Mouse (Mus musculus) cerebellum, postnatal 4 days (tissue): Measurements from ENCODE around the gene Snx5.

Experiments used
- DNase-seq, 2 experiments: peaks; one replicate each; pipeline ENCODE4 v3.0.0; 2022; ENCODE audit warnings: low spot score in 2 of 2, mixed read lengths in 1 of 2

Gene Snx5

DNA sequence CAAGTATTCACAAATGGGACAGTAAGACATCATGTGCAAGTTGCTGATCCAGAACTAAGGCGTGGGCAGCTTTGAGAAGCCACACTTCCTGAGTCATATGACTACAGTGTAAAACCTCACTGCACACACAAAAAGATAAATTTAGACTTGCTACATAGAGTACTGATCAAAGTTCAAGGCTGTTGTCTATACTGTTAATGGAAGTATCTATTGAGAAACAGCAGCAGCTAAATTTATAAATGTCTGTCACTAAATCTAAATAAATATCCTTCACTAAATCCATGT lies 3.0 kb downstream of the Snx5 start:
- no peak for DNase-seq

DNA sequence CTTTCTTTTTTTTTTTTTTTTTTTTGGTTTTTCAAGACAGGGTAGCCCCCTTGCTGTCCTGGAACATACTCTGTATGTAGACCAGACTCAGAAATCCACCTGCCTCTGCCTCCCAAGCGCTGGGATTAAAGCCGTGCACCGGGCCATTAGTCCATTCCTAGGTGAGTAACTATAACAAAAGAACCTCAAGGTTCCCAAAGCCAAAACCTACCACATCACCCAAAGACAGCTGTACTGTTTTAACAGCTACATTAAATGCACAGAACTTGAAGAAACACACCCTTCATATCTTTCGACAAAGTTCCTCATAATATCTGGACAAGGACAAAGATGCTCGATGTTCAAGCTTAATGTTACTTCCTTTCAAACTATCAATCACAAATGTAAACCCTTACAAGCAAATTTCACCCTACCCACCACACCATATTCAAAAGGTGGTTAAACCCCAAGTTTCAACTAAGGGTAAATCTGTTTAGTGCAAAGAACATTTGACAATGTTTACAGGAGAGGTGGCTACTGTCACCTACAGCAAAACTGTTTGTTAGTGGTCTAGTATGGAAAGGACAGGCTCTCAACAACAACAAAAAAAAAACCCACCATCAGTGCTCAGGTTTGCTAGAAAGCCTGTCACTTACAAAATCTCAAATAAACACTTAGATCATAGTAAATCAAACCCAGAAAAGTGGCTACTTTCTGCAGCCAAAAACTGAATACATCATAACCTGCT lies 3.5 kb downstream of the Snx5 start:
- DNase-seq = no peak

DNA sequence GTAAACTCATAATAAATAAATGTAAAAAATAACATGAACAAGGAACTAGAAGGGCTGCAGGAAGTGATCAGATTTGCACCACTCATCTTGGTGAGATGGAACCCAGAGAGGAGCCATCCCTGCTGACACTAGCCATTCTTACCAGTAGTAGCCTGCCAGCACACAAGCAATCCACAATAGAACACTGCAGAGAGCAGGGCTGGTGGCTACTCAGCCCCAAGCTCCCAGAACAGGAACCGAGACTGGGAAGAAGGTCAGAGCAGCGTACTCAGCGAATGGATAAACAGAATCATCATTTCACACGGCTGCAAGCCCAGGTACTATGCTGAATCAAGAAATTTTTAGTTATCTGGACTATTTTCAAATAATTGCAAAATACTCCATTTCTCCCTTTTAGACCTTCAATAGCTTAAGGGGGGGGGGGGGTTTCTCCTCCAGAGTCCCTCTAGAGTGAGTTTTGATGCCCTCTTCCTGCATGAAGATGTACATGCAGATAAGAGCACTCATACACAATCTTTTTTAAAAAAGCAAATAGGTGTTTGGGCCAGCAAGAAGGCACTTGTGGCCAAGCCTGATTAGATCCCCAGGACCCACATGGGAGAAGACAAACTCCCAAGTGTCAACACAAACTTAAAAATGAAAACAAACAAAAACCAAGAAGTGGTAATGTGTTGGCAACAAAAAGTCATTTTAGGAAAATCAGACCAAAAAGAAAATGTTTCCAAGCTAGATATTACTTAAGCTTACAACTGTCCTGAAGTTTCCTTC lies 4.6 kb downstream of the Snx5 start:
- no peak for DNase-seq

DNA sequence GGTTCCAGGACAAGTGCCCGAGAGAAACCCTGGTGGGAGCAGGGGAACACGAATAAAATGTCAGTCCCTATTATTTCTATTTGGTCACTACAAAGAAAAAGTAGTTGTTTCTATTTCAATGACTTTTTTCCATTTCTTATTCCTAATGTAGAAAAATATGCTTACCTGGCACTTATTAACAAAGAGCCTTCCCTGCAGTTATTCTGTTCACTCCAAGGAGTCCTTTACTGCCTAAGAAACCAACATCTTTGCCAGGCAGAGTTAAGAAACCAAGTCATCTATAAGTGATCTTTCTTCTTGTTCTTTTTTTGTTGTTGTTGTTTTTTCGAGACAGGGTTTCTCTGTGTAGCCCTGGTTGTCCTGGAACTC lies 5.6 kb downstream of the Snx5 start:
- no peak for DNase-seq

DNA sequence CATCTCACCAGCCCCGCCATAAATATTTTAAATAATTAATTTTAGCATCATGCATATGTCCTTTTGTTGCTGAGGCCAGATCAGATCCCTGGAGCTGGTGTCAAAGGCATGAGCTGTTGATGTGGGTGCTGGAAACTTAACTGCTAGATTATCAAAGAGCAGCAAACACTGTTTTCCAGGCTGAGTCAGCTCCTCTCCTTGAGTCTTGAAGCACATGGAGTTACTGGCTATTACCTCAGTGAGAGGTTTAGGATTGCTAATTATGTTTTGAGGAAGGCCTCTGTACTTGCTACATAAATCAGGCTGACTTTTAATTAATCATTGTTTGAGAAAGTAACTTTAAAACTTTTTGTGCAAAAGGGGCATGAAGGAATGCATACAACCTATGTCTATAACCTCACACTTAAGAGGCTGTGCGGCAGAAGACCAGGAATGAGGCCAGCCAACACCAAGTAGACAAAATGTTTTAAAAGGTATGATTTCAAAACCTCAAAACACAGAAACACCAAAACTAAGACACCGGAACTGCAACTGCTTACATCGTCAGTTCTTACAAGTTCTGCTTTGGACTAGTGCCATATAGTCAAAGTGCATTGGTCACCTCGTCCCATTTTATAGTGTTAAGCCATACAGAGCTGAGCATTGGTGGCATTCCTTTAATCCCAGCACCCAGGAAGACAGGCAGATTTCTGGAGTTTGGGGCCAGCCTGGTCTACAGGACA lies 6.1 kb downstream of the Snx5 start:
- no peak for DNase-seq

DNA sequence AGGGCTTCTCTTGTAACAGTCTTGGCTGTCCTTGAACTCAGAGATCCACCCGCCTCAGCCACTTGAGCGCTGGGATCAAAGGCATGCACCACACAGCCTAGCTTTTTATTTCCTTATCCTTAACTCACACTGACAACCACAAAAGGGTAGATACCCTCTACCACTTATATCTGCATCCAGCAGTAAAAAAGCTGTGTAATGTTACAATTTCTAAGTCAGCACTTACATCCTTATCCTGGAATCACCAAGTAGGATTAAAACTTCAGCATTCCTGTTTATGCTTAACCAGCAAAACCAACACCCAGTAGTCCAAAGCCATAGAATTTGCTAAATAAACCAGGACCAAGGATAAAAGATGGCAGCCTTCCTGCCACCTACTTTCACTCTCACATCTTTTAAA lies 7.9 kb downstream of the Snx5 start:
- DNase-seq = no peak

DNA sequence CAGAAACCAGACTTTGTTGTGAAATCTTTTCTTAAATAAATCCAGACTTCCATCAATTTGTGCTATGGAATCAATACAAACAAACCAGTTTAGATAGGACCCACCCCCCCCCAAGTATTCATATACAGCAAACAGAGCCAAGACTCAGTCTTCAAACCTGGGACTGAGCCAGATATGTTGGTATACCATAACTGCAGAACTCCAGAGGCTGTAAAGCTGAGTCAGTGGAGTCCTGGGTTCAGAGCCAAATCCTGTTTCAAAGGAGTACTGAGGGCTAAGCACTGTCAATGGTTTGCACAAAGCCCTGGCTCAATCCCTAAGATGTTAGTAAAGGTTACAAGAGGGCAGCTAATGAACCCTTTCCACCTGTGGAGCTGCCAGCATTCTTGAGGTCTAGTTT lies 20.6 kb downstream of the Snx5 start:
- no peak for DNase-seq

DNA sequence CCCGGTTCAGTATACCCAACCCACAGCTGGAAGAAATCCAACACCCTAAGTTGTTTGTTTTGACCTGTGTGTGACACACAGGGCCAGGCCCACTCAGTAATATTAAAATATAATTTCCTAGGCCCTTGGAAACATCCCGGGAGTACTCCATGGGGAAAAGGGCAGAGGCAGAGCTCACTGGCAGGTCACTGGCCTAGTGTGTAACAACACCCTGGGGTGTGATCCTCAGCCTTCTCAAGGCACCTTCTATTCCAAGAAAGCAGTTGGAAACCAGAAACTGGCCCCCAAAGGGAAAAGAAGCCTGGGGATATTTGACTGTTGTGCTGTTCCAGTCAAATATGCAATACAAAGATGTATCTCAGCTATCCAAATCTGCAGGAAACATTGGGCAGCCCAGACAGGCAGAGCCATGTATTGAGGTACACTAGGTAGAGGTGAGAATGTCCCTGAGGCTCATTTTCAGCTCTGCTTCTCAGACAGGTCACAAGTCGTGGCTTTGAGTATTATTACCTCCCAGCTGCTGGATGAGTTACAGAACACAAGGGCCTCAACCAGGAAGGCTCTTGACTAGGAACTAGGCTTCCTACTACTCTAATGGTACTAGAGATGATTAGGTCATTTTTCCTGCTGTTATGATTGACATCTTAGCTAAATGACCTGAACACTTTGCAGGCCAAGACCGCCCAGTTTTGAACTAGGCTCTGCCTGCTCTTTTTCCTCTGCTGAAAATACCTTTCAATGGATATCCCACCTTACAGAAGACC lies 21.9 kb downstream of the Snx5 start:
- no peak for DNase-seq

DNA sequence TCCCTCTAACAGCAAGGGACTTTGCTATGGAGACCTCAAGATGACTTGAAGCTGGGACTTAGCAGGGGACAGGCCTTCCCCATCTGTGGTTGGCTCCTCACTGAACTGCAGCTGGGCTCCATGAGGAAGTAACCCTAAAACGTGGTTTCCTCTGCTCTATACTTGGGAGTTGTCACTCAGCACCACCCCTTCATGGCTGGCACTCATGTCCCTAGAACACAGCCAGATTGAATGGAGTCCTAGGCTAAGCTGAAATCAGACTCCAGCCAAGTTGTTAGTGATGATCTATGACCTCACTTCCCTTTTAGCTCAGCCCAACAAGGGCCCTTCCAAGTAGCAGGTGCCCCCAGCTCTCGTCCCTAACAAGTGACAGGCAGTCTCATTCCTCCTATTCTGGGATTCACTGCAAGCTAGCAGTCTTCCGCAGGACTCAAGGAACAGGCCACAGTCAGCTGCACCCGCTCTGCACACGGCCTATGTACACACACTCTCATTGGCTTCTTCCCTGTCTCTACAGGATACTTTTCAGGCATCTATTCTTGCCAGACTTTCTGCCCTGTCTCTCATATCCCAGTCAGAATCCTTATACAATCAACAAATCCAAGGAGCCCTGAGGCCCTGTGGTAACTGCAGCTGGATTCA lies 23.2 kb downstream of the Snx5 start:
- no peak for DNase-seq

DNA sequence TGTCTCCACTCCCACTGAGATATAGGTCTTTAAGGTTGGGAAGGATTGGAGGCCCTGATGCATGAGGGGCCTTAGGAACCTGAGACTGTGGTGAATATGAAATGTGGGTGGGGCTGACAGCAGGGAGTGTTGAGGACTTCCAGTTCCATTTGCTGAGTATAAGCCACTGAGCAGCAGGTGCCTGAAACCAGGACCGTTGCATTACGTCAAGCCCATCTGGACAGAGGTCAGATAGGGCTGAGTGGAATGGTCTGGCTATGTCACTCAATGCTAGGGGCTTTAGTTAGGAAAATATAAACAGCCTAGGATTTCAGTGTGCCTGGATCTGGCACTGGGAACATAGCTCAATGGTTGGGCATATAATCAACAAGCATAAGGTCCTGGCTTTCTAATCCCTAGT lies 24.4 kb downstream of the Snx5 start:
- no peak for DNase-seq

DNA sequence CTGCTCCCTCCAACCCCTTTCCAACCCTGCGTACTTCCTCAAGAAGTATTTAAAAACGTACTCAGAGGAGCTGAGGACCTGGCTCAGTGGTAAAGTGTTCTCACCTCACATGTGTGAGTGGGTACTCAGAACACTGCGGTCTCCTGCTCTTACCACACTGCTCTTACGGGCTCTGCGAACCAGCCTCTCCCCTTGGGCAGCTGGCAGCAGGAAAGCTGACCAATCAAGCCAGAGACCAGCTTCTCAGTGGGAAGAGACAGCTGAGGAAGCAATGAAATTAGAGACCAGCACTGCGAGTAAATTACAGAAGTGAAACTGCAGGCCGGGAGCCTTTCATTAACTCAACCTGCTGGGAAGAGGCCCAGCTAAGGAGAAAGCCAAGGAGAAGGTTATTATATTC lies 25.2 kb downstream of the Snx5 start:
- DNase-seq = no peak

DNA sequence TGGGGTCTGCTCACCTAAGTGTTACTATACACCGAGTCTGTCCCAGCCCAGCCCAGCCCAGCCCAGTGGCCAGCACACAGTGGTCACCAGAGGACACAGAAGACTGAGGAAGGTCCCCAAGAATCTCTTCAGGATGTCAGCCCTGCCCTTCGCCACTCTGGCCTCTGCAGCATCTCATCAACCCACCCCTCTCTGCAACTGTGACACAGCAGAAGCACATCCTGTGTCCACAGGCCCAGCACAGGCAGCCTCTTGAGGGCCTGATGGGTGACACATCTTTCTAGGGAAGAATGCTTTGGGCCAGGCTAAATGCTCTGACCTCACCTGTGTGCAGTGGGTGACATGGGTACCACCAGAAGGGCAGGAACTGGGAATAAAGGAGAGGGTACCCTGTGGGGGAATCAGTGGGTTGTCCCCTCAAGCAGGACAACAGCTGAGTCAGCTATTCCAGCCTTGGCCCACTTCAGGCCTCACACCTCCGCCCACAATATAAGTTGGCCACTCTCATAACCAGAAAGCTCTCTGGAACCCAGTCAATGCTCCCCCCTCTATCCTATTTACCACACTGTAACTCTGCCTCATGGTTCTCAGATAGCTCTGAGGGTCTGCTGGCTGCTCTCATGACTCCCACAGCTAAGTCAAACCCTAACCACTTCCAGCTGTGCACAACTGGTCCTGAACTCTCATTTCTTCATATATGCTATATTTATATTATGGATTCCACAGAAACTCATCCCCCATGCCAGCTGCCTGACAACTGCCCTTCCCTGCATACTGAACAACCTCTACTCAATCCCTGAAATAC lies 30.4 kb downstream of the Snx5 start:
- no peak for DNase-seq

DNA sequence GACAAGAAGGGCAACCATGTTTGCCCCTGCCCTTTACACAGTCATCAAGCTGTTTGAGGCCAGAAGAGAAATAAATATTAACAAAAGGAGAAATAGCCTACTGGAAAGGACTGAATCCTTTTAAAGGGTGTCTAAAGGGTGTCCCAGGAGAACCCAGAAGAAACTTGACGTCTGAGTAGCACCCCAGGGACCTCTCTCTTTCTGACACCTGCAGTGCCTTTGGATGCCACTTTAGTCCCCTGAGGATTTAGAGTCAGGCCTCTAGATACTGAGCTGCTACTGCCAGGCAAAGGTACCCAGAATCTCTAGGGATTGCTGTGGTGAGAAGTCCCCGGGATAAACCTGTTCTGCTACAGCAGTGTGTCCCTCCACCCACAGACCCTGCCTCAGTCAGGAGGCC lies 31.4 kb downstream of the Snx5 start:
- DNase-seq = no peak

DNA sequence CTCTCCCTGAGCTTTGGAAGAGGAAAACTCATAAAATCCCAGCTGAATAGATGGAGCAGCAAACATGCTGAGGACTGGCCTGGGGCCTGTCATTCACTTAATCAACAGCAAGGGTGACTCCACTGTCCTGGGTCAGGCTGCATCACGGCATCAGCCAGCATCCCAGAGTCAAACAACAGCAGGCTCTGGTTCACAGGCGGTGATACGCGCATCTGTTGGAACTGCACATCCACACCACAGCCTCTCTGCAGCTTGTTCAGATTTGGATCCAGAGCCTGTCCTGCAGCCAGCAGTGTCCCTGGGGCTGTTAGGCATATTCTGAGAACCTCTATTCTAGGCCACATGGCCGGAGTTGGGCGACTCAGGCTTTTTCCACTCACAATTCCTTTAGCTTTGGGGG lies 32.4 kb downstream of the Snx5 start:
- DNase-seq = no peak

DNA sequence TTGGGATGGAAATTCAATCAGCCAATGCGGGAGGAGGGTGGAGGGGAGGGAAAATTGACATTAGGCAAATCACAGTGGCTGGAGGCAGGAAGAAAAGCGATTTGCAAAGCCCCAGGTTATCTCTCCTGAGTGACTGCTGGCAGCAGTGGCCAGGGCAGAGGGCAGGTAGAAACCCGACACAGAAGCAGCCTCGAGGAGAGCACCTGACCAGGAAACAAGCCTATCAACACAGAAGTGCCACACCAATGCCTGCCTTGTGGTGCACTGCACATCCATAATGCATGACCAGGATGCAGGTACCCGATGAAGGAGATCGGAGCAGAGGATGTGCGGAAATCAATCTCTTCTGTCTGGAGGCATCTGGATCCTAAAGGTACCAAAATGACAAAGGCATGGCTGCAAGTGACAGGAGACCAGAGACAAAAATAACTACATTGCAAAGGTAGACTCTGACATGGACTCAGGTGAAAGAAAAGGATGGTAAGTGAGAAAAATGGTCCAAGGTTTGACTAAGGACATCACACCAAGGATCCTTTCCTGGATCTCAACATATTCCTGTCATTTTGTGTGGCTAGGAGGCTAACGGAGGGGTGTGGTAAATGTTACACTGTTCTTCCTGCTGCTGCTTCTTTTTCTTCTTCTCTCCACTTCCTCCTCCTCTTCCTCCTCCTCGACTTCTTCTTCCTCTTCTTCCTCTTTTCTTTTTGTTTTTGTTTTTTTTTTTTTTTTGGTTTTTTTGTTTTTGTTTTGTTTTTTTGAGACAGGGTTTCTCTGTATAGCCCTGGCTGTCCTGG lies 33.7 kb downstream of the Snx5 start:
- DNase-seq = no peak

DNA sequence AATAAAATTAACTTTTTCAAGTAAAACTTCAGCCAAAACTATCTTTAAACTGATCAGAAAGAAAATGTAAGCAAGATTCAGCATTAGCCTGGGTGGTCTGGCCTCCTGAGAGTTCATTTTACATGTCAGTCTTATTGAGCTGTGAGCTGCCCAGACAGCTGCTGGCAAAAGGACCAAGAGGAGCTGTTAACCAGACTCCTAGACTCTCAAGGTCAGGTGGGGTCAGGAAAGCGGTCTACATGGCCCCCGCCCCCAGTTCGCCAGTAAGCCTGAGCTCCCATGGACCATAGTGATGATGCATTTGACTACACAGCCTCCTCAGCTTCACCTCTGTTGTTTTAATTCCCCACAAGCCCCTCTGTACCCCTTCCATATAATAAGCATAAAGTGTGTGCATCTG lies 34.9 kb downstream of the Snx5 start:
- no peak for DNase-seq

DNA sequence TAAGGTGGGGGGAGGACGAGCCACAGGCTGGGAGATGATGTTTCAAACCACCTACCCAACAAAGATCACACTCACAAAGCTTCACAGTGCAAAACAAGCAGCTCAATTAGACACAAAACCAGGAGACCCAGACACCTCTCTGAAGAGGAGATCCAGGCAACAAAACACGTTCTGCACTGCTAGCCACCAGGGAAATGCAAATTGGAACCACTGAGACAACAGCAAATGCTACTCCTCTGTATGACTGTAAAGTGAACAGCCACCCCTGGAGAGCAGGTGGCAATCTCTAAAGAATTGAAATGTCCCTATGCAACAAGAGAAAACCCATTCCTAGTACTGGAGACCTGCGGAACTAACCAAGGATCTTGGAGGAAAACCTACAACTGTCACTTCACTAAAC lies 37.2 kb downstream of the Snx5 start:
- no peak for DNase-seq

DNA sequence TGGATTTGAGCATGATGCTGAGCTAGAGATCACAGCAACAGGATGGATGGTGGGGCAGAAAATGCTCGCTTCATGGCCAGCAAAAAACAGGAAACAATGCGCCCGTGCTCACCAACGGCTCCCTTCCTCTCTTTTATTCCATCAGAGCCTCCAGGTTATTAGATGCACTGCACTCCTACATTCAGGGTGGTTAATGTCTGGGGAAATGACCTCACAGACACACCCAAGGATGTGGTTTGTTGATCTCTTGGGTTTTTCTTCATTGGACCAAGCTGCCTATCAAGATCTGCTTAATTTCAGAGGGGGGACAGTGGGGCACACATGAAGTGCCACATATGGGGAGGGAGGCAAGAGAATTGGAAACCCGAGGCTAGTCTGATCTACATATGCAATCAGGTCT lies 39.6 kb downstream of the Snx5 start:
- no peak for DNase-seq

DNA sequence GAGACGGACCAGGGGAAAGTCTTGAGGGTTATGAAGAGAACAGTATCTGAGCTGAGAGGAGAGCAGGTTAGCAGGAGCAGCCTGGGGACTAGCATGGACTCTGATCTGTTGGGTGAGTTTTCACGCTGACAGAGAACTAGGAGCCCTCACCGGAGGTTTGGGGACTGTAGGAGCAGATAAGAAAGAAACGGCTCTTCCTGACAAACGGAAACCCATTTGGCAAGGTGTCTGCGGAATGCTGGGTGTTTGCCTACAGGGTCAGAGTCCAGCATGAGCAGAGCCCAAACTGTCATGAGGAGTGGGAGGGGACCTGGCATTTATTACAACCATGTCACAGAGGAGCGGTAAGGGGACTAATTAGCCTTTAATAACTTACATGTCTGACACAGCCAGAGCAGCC lies 40.2 kb downstream of the Snx5 start:
- DNase-seq = no peak

DNA sequence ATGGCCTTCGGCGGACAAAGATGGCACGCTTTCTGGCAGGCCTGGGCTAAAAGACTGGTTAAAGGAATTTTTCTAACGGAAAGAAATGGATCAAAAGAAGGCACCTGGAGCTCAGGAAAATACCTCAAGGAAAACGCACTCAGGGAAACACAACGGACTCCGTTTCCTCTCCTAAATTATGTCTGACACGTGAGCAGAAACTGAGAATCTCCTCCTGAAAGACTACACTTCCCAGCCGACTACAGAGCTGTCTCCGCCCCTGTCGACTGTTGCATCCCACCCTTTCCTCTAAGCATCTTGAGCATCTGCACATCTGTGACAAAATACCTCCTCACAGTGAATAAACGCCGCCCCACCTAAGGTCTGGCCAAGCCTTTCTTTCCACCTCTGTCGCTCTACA lies 41.1 kb downstream of the Snx5 start:
- no peak for DNase-seq
